Mouse (Mus musculus): Measurements from ENCODE around the gene Vav2. TPM values are rescaled to one million over a fixed set of nuclear protein-coding genes. Genes with fewer than 3 reads are reported as not detected.

Vav2 gene
- polyA plus RNA-seq, 1 experiment from 2014 or later = 8.6 TPM

GRCm38 (mm10) chr2:27343984-27344453, 82.8 kb downstream of the Vav2 start:
- Histone ChIP-seq H3K27me3 (ENCODE audit: control insufficient read depth, insufficient read depth, low read depth, low read length) (no peaks in the 10 kb centered on the region), H3K27ac (ENCODE audit: low read length) (no peak overlapping the region), H3K9me3 (ENCODE audit: control insufficient read depth, low read length) (no peaks in the 10 kb centered on the region), H3K9ac (ENCODE audit: low read length) (no peak overlapping the region), H3K4me3 (ENCODE audit: low read length) (no peak overlapping the region), H3K4me2 (ENCODE audit: low read depth, low read length) (no peak overlapping the region), H3K36me3 (ENCODE audit: control insufficient read depth, insufficient read depth, low read length) (no peaks in the 10 kb centered on the region), H3K4me1 (replicated peaks; ENCODE audit: control insufficient read depth, insufficient read depth, low read length) (peaks cover 10% of the 10 kb centered on the region)
- 30% methylated on average over 12 of the region's 12 CpGs for WGBS
- no peak for ATAC-seq (ENCODE audit: low read depth)

- 0 out of 2 replicates have a peak, but pooled peaks cover under 1% of the 10 kb centered on the region for H3K36me3 ChIP-seq (ENCODE audit: control insufficient read depth, insufficient read depth, low read length)
- no peak overlapping the region for H3K4me2 ChIP-seq (ENCODE audit: low read depth, low read length)
- H3K27me3 ChIP-seq (ENCODE audit: control insufficient read depth, insufficient read depth, low read depth, low read length) = no peaks in the 10 kb centered on the region
- WGBS = 68% methylated on average over 6 of the region's 6 CpGs
- no peaks in the 10 kb centered on the region for H3K9me3 ChIP-seq (ENCODE audit: control insufficient read depth, low read length)
- H3K4me3 ChIP-seq (ENCODE audit: low read length) = no peak overlapping the region
- H3K27ac ChIP-seq (ENCODE audit: low read length) = no peak overlapping the region
- H3K9ac ChIP-seq (ENCODE audit: low read length) = no peak overlapping the region
- no peak for ATAC-seq (ENCODE audit: low read depth)
- H3K4me1 ChIP-seq (replicated peaks; ENCODE audit: control insufficient read depth, insufficient read depth, low read length) = peaks cover 10% of the 10 kb centered on the region
These were observed 86.2 kb downstream of the Vav2 start for GRCm38 (mm10) chr2:27340682-27341081.

GRCm38 (mm10) chr2:27339051-27339450, 87.8 kb downstream of the Vav2 start:
- no peaks in the 10 kb centered on the region for H3K27me3 ChIP-seq (ENCODE audit: control insufficient read depth, insufficient read depth, low read depth, low read length)
- no peak overlapping the region for H3K4me3 ChIP-seq (ENCODE audit: low read length)
- H3K36me3 ChIP-seq (ENCODE audit: control insufficient read depth, insufficient read depth, low read length) = 0 out of 2 replicates have a peak, but pooled peaks cover 3% of the 10 kb centered on the region
- ATAC-seq (ENCODE audit: low read depth) = no peak
- no peak overlapping the region for H3K4me2 ChIP-seq (ENCODE audit: low read depth, low read length)
- WGBS = 40% methylated on average over 8 of the region's 8 CpGs
- H3K9ac ChIP-seq (ENCODE audit: low read length) = no peak overlapping the region
- H3K9me3 ChIP-seq (ENCODE audit: control insufficient read depth, low read length) = no peaks in the 10 kb centered on the region
- peaks cover 10% of the 10 kb centered on the region for H3K4me1 ChIP-seq (replicated peaks; ENCODE audit: control insufficient read depth, insufficient read depth, low read length)
- H3K27ac ChIP-seq (ENCODE audit: low read length) = no peak overlapping the region

GRCm38 (mm10) chr2:27337261-27337660, 89.6 kb downstream of the Vav2 start:
- no peaks in the 10 kb centered on the region for H3K27me3 ChIP-seq (ENCODE audit: control insufficient read depth, insufficient read depth, low read depth, low read length)
- H3K4me2 ChIP-seq (ENCODE audit: low read depth, low read length) = no peak overlapping the region
- H3K27ac ChIP-seq (ENCODE audit: low read length) = no peak overlapping the region
- peaks cover 7% of the 10 kb centered on the region; the same call in 1 of the 2 replicates for H3K4me1 ChIP-seq (replicated peaks; ENCODE audit: control insufficient read depth, insufficient read depth, low read length)
- 55% methylated on average over 6 of the region's 6 CpGs for WGBS
- no peak for ATAC-seq (ENCODE audit: low read depth)
- no peak overlapping the region for H3K4me3 ChIP-seq (ENCODE audit: low read length)
- H3K36me3 ChIP-seq (ENCODE audit: control insufficient read depth, insufficient read depth, low read length) = 0 out of 2 replicates have a peak, but pooled peaks cover 3% of the 10 kb centered on the region
- H3K9me3 ChIP-seq (ENCODE audit: control insufficient read depth, low read length) = no peaks in the 10 kb centered on the region
- no peak overlapping the region for H3K9ac ChIP-seq (ENCODE audit: low read length)

- H3K4me2 ChIP-seq (ENCODE audit: low read depth, low read length) = no peak overlapping the region
- H3K9me3 ChIP-seq (ENCODE audit: control insufficient read depth, low read length) = no peaks in the 10 kb centered on the region
- H3K4me1 ChIP-seq (replicated peaks; ENCODE audit: control insufficient read depth, insufficient read depth, low read length) = peaks cover 7% of the 10 kb centered on the region; the same call in 1 of the 2 replicates
- H3K36me3 ChIP-seq (ENCODE audit: control insufficient read depth, insufficient read depth, low read length) = 0 out of 2 replicates have a peak, but pooled peaks cover 3% of the 10 kb centered on the region
- no peaks in the 10 kb centered on the region for H3K27me3 ChIP-seq (ENCODE audit: control insufficient read depth, insufficient read depth, low read depth, low read length)
- 84% methylated on average over 9 of the region's 9 CpGs for WGBS
- ATAC-seq (ENCODE audit: low read depth) = no peak
- no peak overlapping the region for H3K27ac ChIP-seq (ENCODE audit: low read length)
- no peak overlapping the region for H3K4me3 ChIP-seq (ENCODE audit: low read length)
- no peak overlapping the region for H3K9ac ChIP-seq (ENCODE audit: low read length)
These were observed 90.2 kb downstream of the Vav2 start for GRCm38 (mm10) chr2:27336600-27336999.

- peak; percentile 51 for ATAC-seq (ENCODE audit: low read depth)
- no peaks in the 10 kb centered on the region for H3K9me3 ChIP-seq (ENCODE audit: control insufficient read depth, low read length)
- no peak overlapping the region for H3K4me3 ChIP-seq (ENCODE audit: low read length)
- no peak overlapping the region for H3K4me2 ChIP-seq (ENCODE audit: low read depth, low read length)
- H3K27ac ChIP-seq (ENCODE audit: low read length) = no peak overlapping the region
- H3K9ac ChIP-seq (ENCODE audit: low read length) = no peak overlapping the region
- peaks cover 4% of the 10 kb centered on the region; the same call in 1 of the 2 replicates for H3K4me1 ChIP-seq (replicated peaks; ENCODE audit: control insufficient read depth, insufficient read depth, low read length)
- H3K27me3 ChIP-seq (ENCODE audit: control insufficient read depth, insufficient read depth, low read depth, low read length) = no peaks in the 10 kb centered on the region
- 59% methylated on average over 4 of the region's 4 CpGs for WGBS
- 0 out of 2 replicates have a peak, but pooled peaks cover 3% of the 10 kb centered on the region for H3K36me3 ChIP-seq (ENCODE audit: control insufficient read depth, insufficient read depth, low read length)
These were observed 92.0 kb downstream of the Vav2 start for GRCm38 (mm10) chr2:27334816-27335215.

GRCm38 (mm10) chr2:27331560-27331959, 95.3 kb downstream of the Vav2 start:
- no peak overlapping the region for H3K9ac ChIP-seq (ENCODE audit: low read length)
- no peak for ATAC-seq (ENCODE audit: low read depth)
- H3K36me3 ChIP-seq (ENCODE audit: control insufficient read depth, insufficient read depth, low read length) = 0 out of 2 replicates have a peak, but pooled peaks cover 3% of the 10 kb centered on the region
- H3K4me3 ChIP-seq (ENCODE audit: low read length) = no peak overlapping the region
- H3K9me3 ChIP-seq (ENCODE audit: control insufficient read depth, low read length) = no peaks in the 10 kb centered on the region
- no peak overlapping the region for H3K4me2 ChIP-seq (ENCODE audit: low read depth, low read length)
- peaks cover 33% of the 10 kb centered on the region for H3K4me1 ChIP-seq (replicated peaks; ENCODE audit: control insufficient read depth, insufficient read depth, low read length)
- no peak overlapping the region for H3K27ac ChIP-seq (ENCODE audit: low read length)
- 75% methylated on average over 5 of the region's 5 CpGs for WGBS
- no peaks in the 10 kb centered on the region for H3K27me3 ChIP-seq (ENCODE audit: control insufficient read depth, insufficient read depth, low read depth, low read length)

- Histone ChIP-seq H3K4me1 (replicated peaks; ENCODE audit: control insufficient read depth, insufficient read depth, low read length) (peaks cover 42% of the 10 kb centered on the region), H3K36me3 (ENCODE audit: control insufficient read depth, insufficient read depth, low read length) (no peaks in the 10 kb centered on the region), H3K27ac (ENCODE audit: low read length) (no peak overlapping the region), H3K9me3 (ENCODE audit: control insufficient read depth, low read length) (no peaks in the 10 kb centered on the region), H3K4me3 (ENCODE audit: low read length) (no peak overlapping the region), H3K4me2 (ENCODE audit: low read depth, low read length) (no peak overlapping the region), H3K9ac (ENCODE audit: low read length) (no peak overlapping the region), H3K27me3 (ENCODE audit: control insufficient read depth, insufficient read depth, low read depth, low read length) (no peaks in the 10 kb centered on the region)
- no peak for ATAC-seq (ENCODE audit: low read depth)
- WGBS = 73% methylated on average over 8 of the region's 8 CpGs
These were observed 96.4 kb downstream of the Vav2 start for GRCm38 (mm10) chr2:27330446-27330845.

- Histone ChIP-seq H3K4me1 (replicated peaks; ENCODE audit: control insufficient read depth, insufficient read depth, low read length) (peaks cover 47% of the 10 kb centered on the region), H3K4me3 (ENCODE audit: low read length) (no peak overlapping the region), H3K4me2 (ENCODE audit: low read depth, low read length) (no peak overlapping the region), H3K27me3 (ENCODE audit: control insufficient read depth, insufficient read depth, low read depth, low read length) (no peaks in the 10 kb centered on the region), H3K9ac (ENCODE audit: low read length) (no peak overlapping the region), H3K27ac (ENCODE audit: low read length) (peak overlapping the region; percentile 0; the same call in 1 of the 2 replicates), H3K9me3 (ENCODE audit: control insufficient read depth, low read length) (no peaks in the 10 kb centered on the region), H3K36me3 (ENCODE audit: control insufficient read depth, insufficient read depth, low read length) (no peaks in the 10 kb centered on the region)
- ATAC-seq (ENCODE audit: low read depth) = no peak
- 85% methylated on average over 10 of the region's 10 CpGs for WGBS
These were observed 97.3 kb downstream of the Vav2 start for GRCm38 (mm10) chr2:27329386-27330060.
